Mouse (Mus musculus) kidney, adult 11 months (tissue): ENCODE results near the gene Syt12.

Experiments
- DNase-seq: peaks from one replicate; pipeline ENCODE4 v3.0.0; 2022

Syt12 gene

DNA sequence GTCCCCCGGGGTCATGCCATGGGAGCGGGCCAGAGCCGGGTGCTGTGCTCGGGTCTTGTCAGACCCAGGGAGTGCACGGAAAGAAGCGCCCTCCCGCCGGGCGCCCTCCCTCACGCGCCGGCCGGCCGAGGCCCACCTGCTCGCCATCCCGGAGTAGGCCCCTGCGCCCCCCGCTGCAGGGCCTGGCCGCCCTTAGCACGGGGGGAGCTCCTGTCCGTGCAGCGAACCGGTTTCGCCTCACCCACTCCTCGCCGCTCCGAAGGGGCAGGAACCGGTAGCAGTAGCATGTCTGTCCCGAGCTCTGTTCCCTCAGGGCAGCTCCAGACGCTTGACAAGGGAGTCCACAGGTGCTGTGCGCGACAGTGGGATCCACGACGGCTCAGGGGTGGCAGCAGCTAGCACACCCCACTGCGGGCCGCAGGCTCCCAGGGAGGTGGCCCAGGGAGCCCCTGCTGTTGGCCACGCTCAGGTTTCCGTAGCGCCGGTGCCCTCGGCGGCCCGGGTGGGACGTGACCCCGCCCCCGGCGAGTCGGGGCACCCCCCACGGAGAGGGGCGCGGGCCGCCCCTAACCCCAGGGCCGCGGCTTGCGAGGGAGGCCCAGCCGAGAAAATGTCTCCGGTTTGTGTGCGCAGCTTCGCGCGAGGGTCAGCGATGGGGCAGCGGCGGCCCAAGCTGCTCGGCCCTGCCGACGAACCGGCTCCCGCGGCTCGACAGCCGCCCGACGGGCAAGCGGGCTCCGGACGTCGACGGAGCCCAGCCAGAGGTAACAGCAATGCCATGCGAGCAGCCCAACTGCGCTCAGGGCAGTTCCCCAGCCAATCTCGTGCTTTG, 79.2 kb downstream of the Syt12 start, which contains the start of gene Kdm2a:
Gene Kdm2a (minus strand): TSS at position 488 of the 832 bp plus-strand sequence.
- DNase-seq, result peak; percentile 58

DNA sequence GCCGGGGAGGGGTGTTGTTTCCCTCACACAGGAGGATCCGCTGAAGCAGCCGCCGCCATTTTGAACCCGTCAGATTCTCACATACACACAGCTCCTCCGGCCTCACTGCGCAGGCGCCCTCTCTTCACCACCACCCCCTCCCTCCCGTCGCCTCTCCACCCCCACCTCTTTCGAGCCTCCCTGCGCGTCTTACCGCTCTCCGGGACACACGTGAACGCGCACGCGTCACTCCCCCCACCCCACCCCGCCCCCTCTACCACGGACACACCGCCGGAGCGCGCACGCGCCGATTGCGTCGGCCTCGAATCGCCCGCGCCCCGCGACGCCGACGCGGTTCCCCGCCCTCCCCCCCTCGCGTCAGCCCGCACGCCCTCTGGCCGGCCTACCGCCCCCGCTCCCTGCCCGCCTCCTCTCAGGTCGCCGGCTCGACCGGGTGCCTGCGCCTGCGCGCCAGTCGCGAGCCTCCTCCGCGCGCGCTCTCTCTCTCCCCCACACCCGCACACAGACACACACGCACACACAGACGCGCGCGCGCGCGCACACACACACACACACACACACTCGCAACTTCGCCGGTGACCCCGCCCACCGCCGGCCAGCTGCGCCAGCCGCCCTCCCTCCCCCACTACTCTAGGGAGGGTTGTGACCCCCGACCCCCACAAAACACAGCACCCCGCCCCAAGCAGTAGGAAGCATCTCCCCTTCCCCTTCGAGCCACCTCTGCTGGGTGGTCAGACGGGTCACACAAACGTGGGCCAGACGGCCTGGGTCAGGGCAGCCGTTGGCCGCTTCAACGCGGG, 80.0 kb downstream of the Syt12 start:
- peak; percentile 96 for DNase-seq

DNA sequence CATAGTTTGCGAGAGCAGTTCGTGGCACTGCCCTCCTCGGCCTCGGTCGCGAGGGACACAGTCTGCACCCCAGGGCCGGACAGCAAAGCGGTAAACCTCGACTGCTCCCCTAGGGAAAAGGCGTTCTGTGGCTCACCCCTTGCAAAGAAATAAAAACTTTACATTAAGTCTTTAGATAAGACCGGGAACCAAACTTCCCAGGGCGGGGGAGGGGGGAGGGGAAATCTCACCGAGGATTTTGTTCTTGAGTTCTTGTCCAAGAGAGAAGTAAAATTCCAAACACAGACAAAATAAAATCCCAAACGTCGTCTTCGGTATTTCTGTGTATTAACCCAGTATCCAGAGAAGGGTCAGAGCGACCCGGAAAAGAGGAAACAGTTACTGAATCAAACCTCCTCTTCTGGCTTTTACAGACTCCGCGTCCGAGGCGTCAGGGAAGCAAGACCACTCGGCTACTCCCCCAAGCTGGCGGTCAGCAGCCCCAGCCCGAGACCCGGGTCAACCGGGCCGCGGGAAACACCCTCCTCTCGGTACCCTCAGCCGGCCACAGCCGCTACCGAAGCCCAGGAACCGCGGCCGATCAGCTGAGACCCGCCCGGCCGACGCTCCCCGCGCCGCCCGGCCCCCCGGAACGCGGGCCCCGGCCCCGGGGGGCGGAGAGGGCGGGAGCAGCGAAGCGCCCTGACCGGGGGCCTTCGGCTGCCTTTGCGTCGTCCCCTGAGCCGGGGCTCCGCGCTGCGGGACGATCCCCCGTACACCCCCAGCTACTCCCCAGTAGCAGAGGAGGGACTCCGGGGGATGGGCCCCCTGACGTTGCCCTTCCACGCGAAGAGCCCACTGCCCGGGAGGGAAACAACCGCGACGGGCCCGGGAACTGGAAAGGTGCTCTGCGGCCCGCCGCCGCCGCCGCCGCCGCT, 80.9 kb downstream of the Syt12 start:
- no peak for DNase-seq
